Mouse (Mus musculus) olfactory bulb, adult 2 months (tissue): ENCODE data around the gene 1110008L16Rik.

Experiments
- CTCF ChIP-seq: fragments of 200-500 bp; IDR thresholded peaks from 2 replicates; pipeline ENCODE4 v1.5.1; 2012; ENCODE audit warnings: low read depth, mild to moderate bottlenecking, low read length, moderate library complexity; ENCODE audit not compliant: insufficient read depth
- POLR2A ChIP-seq: fragments of 200-500 bp; IDR thresholded peaks from 2 replicates; pipeline ENCODE4 v1.6.1; 2012; ENCODE audit warnings: mild to moderate bottlenecking, low read depth, low read length, moderate library complexity; ENCODE audit not compliant: insufficient read depth

DNA sequence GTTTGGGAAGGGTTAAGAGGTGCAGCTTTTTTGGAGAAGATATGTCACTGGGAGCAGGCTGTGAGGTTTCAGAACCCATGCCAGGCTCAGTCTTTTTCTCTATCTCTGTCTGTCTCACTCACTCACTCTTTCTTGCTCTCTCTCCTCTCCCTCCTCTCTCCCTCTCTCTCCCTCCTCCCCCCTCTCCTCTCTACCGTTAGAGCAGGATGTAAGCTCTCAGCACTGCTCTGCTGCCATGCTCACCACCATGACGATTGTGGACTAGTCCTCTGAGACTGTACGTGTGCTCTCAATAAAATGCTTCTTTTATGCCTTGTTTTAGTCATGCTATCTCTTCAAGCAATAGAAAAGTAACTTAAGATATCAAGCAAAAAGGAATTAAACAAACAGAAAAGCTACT lies 122.7 kb downstream of the 1110008L16Rik start:
- no peak for TF ChIP-seq CTCF
- no peak for TF ChIP-seq POLR2A
